Mouse (Mus musculus): ENCODE results near the gene Runx2. TPM values are rescaled to one million over a fixed set of nuclear protein-coding genes. Genes with fewer than 3 reads are reported as not detected.
A peak's percentile ranks its signal among the peaks of the same experiment; 100 is the strongest.

The Runx2 gene
- polyA plus RNA-seq, 1 experiment from 2014 or later: 10.1 TPM

DNA sequence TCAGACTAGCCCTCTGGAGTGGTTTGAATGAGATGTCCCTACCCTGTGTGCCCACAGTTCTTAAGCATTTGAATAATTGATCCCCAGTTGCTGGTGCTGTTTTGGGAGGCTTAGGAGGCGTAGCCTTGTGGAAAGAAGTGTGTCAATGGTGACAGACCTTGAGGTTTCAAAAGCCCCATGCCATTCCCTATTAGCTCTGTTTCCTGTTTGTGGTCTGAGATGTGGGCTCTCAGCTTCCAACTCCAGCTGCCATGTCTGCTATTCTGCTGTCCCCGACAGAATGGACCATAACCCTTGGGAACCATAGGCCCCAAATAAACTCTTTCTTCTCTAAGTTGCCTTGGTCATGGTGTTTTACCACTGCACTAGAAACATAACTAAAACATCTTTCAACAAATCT, 194.1 kb downstream of the Runx2 start:
- H3K4me2 ChIP-seq (ENCODE audit: low read depth, low read length): no peak overlapping the region
- H3K9me3 ChIP-seq (replicated peaks; ENCODE audit: control insufficient read depth, low read length): no peaks in the 10 kb centered on the region
- no peaks in the 10 kb centered on the region for H3K36me3 ChIP-seq (replicated peaks; ENCODE audit: control insufficient read depth, insufficient read depth, low read depth, low read length)
- H3K9ac ChIP-seq (replicated peaks; ENCODE audit: low read length): no peak overlapping the region
- DNase-seq (ENCODE audit: low spot score) (no peak), ATAC-seq (replicated peaks; ENCODE audit: insufficient number of reproducible peaks, low FRiP score, low TSS enrichment, low read depth) (no peak)
- no peak overlapping the region for H3K4me3 ChIP-seq (ENCODE audit: low read depth, low read length)
- no peaks in the 10 kb centered on the region; the same call in 1 of the 2 replicates for H3K4me1 ChIP-seq (ENCODE audit: control insufficient read depth, insufficient read depth, low read length)
- H3K27me3 ChIP-seq (ENCODE audit: control insufficient read depth, insufficient read depth, low read length): no peaks in the 10 kb centered on the region
- H3K27ac ChIP-seq (replicated peaks; ENCODE audit: low read depth, low read length): no peak overlapping the region
- 93% methylated on average over 2 of the region's 2 CpGs for WGBS

DNA sequence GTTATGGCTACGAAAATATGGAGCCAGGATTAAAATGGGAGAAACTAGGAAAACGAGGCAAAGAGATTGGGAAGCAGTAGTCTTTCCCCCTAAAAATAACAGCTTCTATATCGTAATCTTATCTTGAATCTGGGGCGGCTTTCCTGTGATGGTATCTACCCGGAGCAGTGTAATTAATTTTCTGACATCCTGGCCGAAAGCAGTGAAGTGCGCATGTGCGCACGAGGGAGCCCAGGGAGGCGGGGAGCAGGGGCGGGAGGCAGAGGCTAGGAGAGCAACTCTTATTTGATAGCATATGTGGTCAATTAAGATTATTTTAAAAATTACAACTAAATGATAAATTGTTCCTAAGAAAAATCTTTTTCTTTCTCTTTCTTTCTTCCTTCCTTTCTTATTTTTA, 195.9 kb downstream of the Runx2 start:
- DNase-seq (ENCODE audit: low spot score): peak; percentile 84
- H3K4me3 ChIP-seq (ENCODE audit: low read depth, low read length): no peak overlapping the region
- H3K27me3 ChIP-seq (ENCODE audit: control insufficient read depth, insufficient read depth, low read length): no peaks in the 10 kb centered on the region
- no peaks in the 10 kb centered on the region for H3K9me3 ChIP-seq (replicated peaks; ENCODE audit: control insufficient read depth, low read length)
- 27% methylated on average over 11 of the region's 11 CpGs for WGBS
- no peaks in the 10 kb centered on the region; the same call in 1 of the 2 replicates for H3K4me1 ChIP-seq (ENCODE audit: control insufficient read depth, insufficient read depth, low read length)
- H3K27ac ChIP-seq (replicated peaks; ENCODE audit: low read depth, low read length): no peak overlapping the region
- no peak overlapping the region for H3K4me2 ChIP-seq (ENCODE audit: low read depth, low read length)
- H3K36me3 ChIP-seq (replicated peaks; ENCODE audit: control insufficient read depth, insufficient read depth, low read depth, low read length): no peaks in the 10 kb centered on the region
- no peak overlapping the region for H3K9ac ChIP-seq (replicated peaks; ENCODE audit: low read length)
- no peak for ATAC-seq (replicated peaks; ENCODE audit: insufficient number of reproducible peaks, low FRiP score, low TSS enrichment, low read depth)

DNA sequence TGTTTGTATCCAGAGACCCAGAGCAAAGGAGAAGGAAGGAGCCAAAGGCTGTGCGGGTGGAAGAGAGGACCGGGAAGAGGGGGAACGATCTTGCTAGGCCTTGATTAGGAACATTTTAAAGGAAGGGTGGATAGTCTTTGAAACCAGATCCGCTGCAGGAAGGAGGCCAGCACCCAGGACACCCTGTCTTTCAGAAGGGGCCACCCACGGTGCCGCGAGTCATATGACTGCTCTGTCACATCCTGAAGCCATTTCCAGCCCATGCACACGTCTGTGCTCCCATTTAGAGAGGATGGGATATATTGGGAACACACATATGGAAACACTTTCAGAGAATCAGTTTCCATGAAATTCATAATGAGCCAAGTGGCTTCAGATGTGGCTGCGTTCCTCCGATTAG, 196.4 kb downstream of the Runx2 start:
- Histone ChIP-seq H3K27me3 (ENCODE audit: control insufficient read depth, insufficient read depth, low read length) (no peaks in the 10 kb centered on the region), H3K9me3 (replicated peaks; ENCODE audit: control insufficient read depth, low read length) (no peaks in the 10 kb centered on the region), H3K4me2 (ENCODE audit: low read depth, low read length) (no peak overlapping the region; the same call in 1 of the 2 replicates), H3K36me3 (replicated peaks; ENCODE audit: control insufficient read depth, insufficient read depth, low read depth, low read length) (no peaks in the 10 kb centered on the region), H3K9ac (replicated peaks; ENCODE audit: low read length) (no peak overlapping the region), H3K4me1 (ENCODE audit: control insufficient read depth, insufficient read depth, low read length) (no peaks in the 10 kb centered on the region; the same call in 1 of the 2 replicates), H3K4me3 (ENCODE audit: low read depth, low read length) (no peak overlapping the region), H3K27ac (replicated peaks; ENCODE audit: low read depth, low read length) (peak overlapping the region; percentile 60; the same call in 1 of the 2 replicates)
- DNase-seq (ENCODE audit: low spot score) (peak; percentile 92), ATAC-seq (replicated peaks; ENCODE audit: insufficient number of reproducible peaks, low FRiP score, low TSS enrichment, low read depth) (peak; percentile 80)
- WGBS: 23% methylated on average over 10 of the region's 10 CpGs

DNA sequence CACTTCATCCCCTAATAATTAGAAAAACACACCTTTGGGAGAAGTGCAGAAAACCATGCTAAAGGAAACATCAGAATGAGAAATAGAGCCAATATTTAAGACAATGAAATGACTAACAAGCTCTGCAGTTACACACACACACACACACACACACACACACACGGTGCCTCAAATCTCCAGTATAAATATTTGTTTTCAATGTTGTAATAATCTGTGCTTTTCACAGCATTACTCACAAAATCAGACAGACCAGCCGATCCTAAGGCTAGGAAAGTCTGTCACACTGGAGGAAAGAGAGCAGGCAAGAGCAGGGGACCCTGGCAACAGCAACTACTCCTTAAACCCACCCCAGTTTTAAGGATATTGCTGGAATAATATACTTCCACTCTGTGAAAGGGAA, 196.9 kb downstream of the Runx2 start:
- WGBS: 44% methylated on average over 2 of the region's 2 CpGs
- H3K4me3 ChIP-seq (ENCODE audit: low read depth, low read length): no peak overlapping the region
- H3K27ac ChIP-seq (replicated peaks; ENCODE audit: low read depth, low read length): peak overlapping the region; percentile 60; the same call in 1 of the 2 replicates
- DNase-seq (ENCODE audit: low spot score) (no peak), ATAC-seq (replicated peaks; ENCODE audit: insufficient number of reproducible peaks, low FRiP score, low TSS enrichment, low read depth) (no peak)
- no peaks in the 10 kb centered on the region for H3K9me3 ChIP-seq (replicated peaks; ENCODE audit: control insufficient read depth, low read length)
- H3K36me3 ChIP-seq (replicated peaks; ENCODE audit: control insufficient read depth, insufficient read depth, low read depth, low read length): no peaks in the 10 kb centered on the region
- no peaks in the 10 kb centered on the region; the same call in 1 of the 2 replicates for H3K4me1 ChIP-seq (ENCODE audit: control insufficient read depth, insufficient read depth, low read length)
- no peaks in the 10 kb centered on the region for H3K27me3 ChIP-seq (ENCODE audit: control insufficient read depth, insufficient read depth, low read length)
- H3K9ac ChIP-seq (replicated peaks; ENCODE audit: low read length): no peak overlapping the region
- H3K4me2 ChIP-seq (ENCODE audit: low read depth, low read length): no peak overlapping the region; the same call in 1 of the 2 replicates

DNA sequence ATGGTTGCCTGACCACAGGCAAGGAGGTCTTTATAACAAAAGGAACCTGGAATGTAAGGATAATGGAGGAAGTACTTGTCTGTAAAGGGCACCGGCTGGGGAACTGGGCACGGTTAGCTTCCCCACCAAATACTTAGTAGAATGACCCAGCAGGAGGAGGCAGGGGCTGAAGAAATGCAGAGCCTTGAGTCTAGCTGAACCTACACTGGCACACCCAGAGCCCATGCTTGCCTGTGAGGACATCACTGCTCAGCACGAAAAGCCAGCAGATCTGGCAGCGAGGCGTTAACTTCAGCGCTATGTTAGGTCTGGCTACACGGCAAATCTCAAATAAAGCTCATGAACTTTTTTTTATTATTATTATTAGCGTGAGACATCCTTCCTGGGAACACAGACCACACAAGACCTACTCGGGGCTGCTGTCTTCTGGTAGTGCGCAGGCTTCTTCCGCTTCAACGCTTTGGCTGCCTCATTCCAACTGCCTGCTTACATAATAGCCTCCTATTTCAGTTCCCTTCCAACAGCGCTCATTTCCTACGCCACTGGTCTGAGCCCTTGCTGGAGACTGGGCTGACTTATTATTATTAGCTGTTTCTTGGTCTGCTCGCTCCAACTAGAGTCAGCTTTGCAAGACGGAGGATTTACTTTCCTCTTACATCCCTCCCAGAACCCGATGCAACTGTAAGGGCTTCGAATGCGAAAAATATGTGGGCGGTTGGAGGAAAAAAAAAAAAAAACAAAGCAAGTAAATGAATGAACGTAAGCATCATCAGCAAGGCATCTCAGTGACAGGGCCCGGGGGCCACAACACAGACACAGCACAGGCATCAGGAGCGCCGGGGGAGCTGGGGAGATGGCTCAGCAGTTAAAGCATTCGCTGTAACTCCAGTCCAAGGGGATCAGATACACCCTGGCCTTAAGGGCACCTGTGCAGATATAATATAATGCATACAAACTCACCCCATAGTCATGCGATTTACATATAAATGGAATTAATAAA, 200.6 kb downstream of the Runx2 start:
- H3K36me3 ChIP-seq (replicated peaks; ENCODE audit: control insufficient read depth, insufficient read depth, low read depth, low read length): no peaks in the 10 kb centered on the region
- no peak overlapping the region for H3K4me2 ChIP-seq (ENCODE audit: low read depth, low read length)
- H3K4me3 ChIP-seq (ENCODE audit: low read depth, low read length): no peak overlapping the region
- no peaks in the 10 kb centered on the region for H3K9me3 ChIP-seq (replicated peaks; ENCODE audit: control insufficient read depth, low read length)
- H3K27ac ChIP-seq (replicated peaks; ENCODE audit: low read depth, low read length): no peak overlapping the region
- peak; percentile 33 for DNase-seq (ENCODE audit: low spot score)
- 60% methylated on average over 26 of the region's 26 CpGs for WGBS
- no peak for ATAC-seq (replicated peaks; ENCODE audit: insufficient number of reproducible peaks, low FRiP score, low TSS enrichment, low read depth)
- H3K4me1 ChIP-seq (ENCODE audit: control insufficient read depth, insufficient read depth, low read length): no peaks in the 10 kb centered on the region
- H3K9ac ChIP-seq (replicated peaks; ENCODE audit: low read length): no peak overlapping the region
- H3K27me3 ChIP-seq (ENCODE audit: control insufficient read depth, insufficient read depth, low read length): no peaks in the 10 kb centered on the region

DNA sequence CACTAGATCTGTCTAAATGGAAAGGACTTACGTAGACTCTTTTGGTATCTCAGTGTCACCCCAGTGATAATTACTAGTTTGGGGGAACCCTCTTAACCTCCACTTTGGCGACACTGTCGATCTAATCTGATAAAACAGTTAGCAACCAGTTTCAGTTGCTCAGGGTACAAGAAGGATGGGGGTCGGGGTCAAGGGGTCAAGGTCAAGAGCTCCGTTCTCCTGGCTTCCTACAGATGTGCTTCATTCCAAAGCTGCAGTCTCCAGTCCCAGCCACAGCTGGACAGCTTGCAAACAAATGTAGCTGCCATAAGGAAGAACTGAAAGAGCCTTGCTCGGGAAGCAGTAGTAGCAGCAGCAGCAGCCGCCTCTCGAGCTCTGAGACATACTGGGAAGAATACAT, 202.0 kb downstream of the Runx2 start:
- no peaks in the 10 kb centered on the region for H3K4me1 ChIP-seq (ENCODE audit: control insufficient read depth, insufficient read depth, low read length)
- ATAC-seq (replicated peaks; ENCODE audit: insufficient number of reproducible peaks, low FRiP score, low TSS enrichment, low read depth) (no peak), DNase-seq (ENCODE audit: low spot score) (no peak)
- no peak overlapping the region for H3K4me2 ChIP-seq (ENCODE audit: low read depth, low read length)
- no peak overlapping the region for H3K4me3 ChIP-seq (ENCODE audit: low read depth, low read length)
- no peaks in the 10 kb centered on the region for H3K9me3 ChIP-seq (replicated peaks; ENCODE audit: control insufficient read depth, low read length)
- no peaks in the 10 kb centered on the region for H3K36me3 ChIP-seq (replicated peaks; ENCODE audit: control insufficient read depth, insufficient read depth, low read depth, low read length)
- no peak overlapping the region for H3K27ac ChIP-seq (replicated peaks; ENCODE audit: low read depth, low read length)
- H3K27me3 ChIP-seq (ENCODE audit: control insufficient read depth, insufficient read depth, low read length): no peaks in the 10 kb centered on the region
- H3K9ac ChIP-seq (replicated peaks; ENCODE audit: low read length): no peak overlapping the region
- WGBS: 35% methylated on average over 8 of the region's 8 CpGs

DNA sequence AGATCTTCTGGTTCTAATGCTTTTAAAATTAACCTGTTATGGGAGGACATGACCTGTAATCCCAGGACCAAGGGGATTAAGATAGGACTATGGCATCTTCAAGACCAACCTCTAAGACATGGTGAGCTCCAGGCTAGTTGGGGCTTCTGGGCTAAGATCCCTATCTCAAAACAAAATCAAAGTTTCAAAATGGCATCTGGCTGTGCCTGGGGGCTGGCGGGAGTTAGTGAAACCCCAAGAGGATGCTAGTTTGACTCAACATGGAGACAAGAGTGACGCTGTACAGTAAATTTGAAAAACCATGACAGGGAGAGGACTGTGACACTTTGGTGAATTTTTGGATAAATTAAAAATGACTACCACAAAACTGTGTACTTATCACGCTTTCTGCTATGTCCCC, 202.6 kb downstream of the Runx2 start:
- H3K27ac ChIP-seq (replicated peaks; ENCODE audit: low read depth, low read length): no peak overlapping the region
- WGBS: 94% methylated on average over 3 of the region's 3 CpGs

DNA sequence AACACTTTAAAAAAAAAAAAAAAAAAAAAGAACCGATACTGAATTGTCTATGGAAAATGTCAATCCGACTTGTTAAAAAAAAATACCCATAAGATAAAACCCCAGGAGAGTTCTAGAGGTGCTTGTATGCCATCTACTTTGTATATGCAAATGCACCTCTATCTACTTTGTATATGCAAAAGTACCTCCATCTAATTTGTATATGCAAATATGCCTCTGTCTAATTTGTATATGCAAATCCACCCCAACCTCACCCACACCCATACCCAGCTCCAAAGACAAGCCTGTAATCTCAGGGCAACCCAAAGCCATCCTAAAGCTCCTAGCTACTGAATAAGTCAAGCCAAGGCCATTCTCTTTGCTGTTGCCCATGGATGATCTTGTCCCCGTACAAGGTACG, 203.1 kb downstream of the Runx2 start:
- no peak overlapping the region for H3K4me2 ChIP-seq (ENCODE audit: low read depth, low read length)
- no peak overlapping the region for H3K27ac ChIP-seq (replicated peaks; ENCODE audit: low read depth, low read length)
- H3K9ac ChIP-seq (replicated peaks; ENCODE audit: low read length): no peak overlapping the region
- no peaks in the 10 kb centered on the region for H3K27me3 ChIP-seq (ENCODE audit: control insufficient read depth, insufficient read depth, low read length)
- no peaks in the 10 kb centered on the region for H3K4me1 ChIP-seq (ENCODE audit: control insufficient read depth, insufficient read depth, low read length)
- WGBS: 87% methylated on average over 4 of the region's 4 CpGs
- no peaks in the 10 kb centered on the region for H3K9me3 ChIP-seq (replicated peaks; ENCODE audit: control insufficient read depth, low read length)
- DNase-seq (ENCODE audit: low spot score) (no peak), ATAC-seq (replicated peaks; ENCODE audit: insufficient number of reproducible peaks, low FRiP score, low TSS enrichment, low read depth) (no peak)
- no peaks in the 10 kb centered on the region for H3K36me3 ChIP-seq (replicated peaks; ENCODE audit: control insufficient read depth, insufficient read depth, low read depth, low read length)
- H3K4me3 ChIP-seq (ENCODE audit: low read depth, low read length): no peak overlapping the region

More for the DNA sequence above, 202.6 kb downstream of the Runx2 start:
- no peak overlapping the region for H3K4me2 ChIP-seq (ENCODE audit: low read depth, low read length)
- H3K4me1 ChIP-seq (ENCODE audit: control insufficient read depth, insufficient read depth, low read length): no peaks in the 10 kb centered on the region
- no peaks in the 10 kb centered on the region for H3K27me3 ChIP-seq (ENCODE audit: control insufficient read depth, insufficient read depth, low read length)
- ATAC-seq (replicated peaks; ENCODE audit: insufficient number of reproducible peaks, low FRiP score, low TSS enrichment, low read depth): no peak
- H3K36me3 ChIP-seq (replicated peaks; ENCODE audit: control insufficient read depth, insufficient read depth, low read depth, low read length): no peaks in the 10 kb centered on the region
- no peaks in the 10 kb centered on the region for H3K9me3 ChIP-seq (replicated peaks; ENCODE audit: control insufficient read depth, low read length)
- no peak overlapping the region for H3K4me3 ChIP-seq (ENCODE audit: low read depth, low read length)
- DNase-seq (ENCODE audit: low spot score): no peak
- H3K9ac ChIP-seq (replicated peaks; ENCODE audit: low read length): no peak overlapping the region
